Mouse (Mus musculus): ENCODE measurements around the gene Prok2.

GRCm38 (mm10) chr6:99677325-99677724, 48.9 kb downstream of the Prok2 start:
- TF ChIP-seq POLR2A (IDR thresholded peaks at IDR 0.05; ENCODE audit: control insufficient read depth, extremely low read depth, insufficient read depth, low read length, poor library complexity) (no peak), CTCF (IDR thresholded peaks at IDR 0.05; ENCODE audit: borderline replicate concordance, control insufficient read depth, extremely low read depth, insufficient read depth, low read length, poor library complexity) (no peak)

All from thymus, adult 2 months (tissue).